Mouse (Mus musculus): ENCODE data around the gene Enpp3.
A peak's percentile ranks its signal among the peaks of the same experiment; 100 is the strongest.

Enpp3 gene

DNA sequence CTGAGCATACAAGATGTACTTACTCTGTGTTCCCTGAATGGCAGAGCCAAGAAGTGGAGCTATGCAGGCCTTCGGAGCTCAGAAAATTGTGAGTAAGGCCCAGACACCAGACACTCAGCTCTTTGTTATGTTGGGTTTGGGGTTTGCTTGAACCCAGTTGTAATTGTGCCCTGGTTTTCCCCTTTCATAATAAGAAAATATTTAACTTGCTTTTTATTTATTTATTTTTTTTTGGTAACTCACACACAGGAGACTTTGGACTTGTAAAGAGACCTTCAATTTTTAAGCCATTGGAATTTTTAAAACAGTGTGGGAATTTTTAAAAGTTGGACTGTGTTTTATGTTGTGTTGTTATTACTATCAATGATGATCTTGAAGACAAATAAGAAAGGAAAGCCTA, at the start of gene Enpp3:
TSS of gene Enpp3 (minus strand) at position 148 of the 400 bp plus-strand sequence.
- DNase-seq, result no peak

DNA sequence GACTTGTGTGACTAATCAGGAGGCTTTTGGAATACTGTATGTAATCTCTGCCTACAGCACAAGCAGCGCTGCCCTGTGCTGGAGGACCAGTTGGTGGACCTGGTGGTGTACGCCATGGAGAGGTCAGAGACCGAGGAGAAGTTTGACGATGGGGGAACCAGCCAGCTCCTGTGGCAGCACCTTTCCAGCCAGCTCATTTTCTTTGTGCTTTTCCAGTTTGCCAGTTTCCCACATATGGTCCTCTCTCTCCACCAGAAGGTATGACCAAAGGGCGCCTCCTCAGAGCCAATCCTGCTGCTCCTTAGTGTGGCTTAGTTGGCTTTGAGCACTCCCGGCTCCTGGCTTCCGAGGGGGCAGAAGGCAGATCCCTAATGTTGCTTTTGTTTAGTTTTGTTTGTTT, 45.7 kb upstream of the Enpp3 start:
- peak; percentile 49 for DNase-seq

DNA sequence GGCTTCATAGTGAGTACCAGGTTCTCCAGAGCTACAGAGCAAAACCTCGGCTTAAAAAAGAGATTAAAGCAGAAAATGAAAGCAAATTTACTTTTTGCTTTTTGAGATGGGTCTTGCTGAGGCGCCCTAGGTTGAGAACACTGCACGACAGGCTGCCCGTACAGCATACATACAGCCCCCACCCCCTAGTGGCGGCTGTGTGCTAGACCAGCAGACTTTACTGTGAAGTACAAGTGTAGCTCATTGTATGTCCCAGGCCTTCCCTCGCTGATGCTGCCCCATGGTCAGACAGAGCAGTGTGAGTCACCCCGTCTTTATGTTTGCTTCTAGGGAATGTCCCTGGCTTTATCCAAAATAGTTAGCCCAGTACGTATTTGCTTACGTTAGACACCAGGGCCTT, 43.4 kb upstream of the Enpp3 start:
- DNase-seq, result no peak

- no peak for DNase-seq
Measured at GRCm38 (mm10) chr10:24873624-24874023, 31.0 kb upstream of the Enpp3 start.

DNA sequence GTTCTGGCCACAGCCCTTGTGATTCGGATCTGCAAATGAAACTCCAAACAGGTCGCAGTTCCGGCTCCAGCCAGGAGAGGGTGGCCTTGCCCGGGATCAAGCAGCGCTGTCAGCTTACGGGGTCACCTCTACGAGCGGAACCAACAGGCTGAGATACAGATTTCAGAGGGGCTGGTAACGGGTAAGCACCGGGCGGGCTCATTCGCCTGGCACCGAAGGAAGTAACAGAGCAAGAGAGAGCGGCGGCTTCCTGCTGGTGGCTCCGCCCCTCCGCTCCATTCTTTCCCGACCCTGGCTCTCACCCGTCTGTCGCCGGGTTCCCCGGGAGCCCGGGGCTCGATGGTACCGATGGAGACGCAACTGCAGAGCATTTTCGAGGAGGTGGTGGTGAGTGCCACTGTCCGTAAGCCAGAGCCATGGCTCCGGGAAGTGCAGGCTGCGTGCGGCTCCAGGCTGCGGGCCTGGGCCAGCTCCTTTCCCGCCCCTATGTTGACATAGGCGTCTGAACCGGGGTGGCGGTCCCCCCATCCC, 27.2 kb upstream of the Enpp3 start, which contains the start of gene Med23:
TSS of gene Med23 (plus strand) at position 227 of the 531 bp plus-strand sequence.
- peak; percentile 99 for DNase-seq

DNA sequence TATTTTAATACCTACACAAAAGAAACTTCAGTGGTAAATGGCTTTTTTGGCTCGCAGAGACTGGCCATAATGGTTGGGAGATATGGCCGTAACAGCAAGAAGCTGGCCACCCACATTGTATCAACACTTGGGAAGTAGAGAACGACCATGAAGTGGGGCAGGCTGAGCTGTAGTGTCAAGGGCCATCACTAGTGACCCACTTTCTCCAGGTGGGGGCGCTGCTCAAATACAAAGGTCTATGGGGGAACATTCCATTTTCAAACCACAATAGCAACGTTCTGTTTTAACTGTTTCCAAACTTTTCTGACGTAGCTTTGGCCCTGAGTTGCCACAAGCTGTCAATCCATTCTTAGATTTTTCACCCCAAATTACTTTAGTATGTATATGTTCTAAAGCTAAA, 21.8 kb upstream of the Enpp3 start:
- DNase-seq, result no peak

DNA sequence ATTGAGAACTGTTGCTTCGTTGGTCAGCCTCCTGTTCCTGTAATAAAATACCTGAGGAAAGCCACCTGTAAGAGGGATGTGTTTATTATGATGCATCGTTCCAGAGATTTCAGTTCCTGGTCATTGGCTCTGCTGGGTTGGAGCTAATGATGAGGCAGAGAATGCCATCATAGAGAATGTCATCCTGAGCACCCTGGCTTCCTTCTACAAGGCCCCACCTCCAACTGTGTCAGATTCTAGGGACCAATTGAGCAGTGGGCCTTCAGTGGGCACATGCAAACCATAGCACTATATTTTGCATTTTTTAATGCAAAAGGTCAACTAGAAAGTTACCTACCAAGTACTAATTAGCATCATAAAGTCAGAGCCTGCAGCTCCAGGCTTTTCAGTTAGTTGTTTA, 20.5 kb upstream of the Enpp3 start:
- DNase-seq, result no peak

- no peak for DNase-seq
Measured at GRCm38 (mm10) chr10:24841998-24842397, 625 bp downstream of the Enpp3 start.

DNA sequence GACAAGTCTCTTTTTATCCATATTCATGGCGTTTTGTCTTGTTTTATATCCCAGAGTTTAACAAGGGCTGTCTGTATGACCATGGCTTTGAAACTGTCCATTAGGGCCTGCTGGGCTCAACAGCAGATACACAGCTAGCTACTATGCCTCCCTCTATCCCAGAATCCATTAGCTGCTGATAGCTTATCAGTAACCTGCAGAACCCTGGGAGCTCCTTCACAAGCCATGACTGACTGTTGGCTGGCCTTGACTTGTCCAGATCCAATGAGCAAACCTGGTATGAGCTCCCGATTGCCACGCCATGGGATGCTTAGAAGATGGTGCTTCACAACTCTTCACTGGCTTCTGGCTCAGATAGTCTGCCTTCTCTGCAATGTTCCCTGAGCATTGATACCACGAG, 1.8 kb downstream of the Enpp3 start:
- DNase-seq, result no peak

- no peak for DNase-seq
Measured at GRCm38 (mm10) chr10:24836366-24837038, 6.1 kb downstream of the Enpp3 start.

DNA sequence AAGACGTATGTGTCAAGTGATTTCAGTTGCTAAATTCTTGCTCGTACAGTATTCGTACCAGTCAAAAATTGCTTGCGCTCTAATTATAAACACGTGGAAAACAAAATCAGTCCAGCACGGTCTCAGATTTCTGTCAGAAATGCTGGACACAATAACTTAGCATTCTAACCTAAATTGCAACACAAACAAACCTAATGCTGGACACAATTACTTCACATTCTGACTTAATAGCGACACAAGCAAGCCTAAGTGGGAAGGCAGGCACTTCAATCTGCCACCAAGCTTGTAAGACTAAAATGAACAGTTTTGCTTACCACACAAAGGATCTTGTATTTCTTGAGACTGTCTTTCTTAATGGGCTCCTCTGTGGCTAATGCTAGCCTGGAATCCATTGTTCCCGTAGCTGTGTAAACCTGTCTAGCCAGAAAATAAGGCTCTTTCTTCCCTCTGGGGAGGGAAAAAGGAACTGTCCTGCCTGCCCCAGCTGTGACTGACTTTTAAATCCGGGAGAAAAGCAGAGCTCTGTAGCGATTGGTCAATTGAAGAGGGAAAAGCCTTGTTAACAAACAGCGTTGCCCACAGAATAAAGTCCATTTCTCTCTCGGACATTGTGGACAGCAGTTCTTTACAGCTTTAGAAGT, 6.8 kb downstream of the Enpp3 start:
- DNase-seq, result no peak

DNA sequence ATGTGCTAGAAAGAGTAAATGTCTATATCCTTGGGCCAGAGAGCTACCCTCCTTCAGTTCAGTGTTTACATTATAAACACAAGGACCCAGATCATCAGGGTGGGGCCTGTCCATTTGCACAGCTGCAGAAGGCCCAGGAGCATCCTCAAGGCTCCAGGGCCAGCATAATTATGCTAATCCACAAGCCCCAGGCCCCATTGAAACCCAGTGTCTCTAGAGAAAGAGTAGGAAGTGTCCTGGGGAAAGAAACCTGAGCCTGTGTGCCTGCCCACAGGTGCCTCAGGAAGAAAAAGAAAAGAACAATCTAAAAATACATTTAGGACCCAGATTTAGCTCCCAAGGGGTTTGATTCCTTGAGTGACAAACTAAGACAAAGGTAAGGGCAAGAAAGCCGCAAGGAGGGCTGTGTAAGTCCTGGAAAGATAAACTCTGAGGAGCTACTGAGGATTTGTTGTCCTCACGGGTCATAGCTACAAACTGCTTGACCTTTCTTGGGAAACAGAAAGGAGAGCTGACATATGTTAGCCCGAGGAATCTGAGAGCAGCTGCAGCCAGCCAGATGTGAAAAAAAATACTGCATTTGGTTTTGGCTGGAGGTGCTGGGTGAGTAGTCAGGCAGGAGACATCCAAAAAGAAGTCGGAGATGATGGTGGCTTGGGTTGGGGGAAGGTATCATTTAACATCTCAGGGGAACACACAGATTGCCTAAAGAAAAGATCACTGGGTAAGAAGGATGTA, 7.8 kb downstream of the Enpp3 start:
- no peak for DNase-seq

DNA sequence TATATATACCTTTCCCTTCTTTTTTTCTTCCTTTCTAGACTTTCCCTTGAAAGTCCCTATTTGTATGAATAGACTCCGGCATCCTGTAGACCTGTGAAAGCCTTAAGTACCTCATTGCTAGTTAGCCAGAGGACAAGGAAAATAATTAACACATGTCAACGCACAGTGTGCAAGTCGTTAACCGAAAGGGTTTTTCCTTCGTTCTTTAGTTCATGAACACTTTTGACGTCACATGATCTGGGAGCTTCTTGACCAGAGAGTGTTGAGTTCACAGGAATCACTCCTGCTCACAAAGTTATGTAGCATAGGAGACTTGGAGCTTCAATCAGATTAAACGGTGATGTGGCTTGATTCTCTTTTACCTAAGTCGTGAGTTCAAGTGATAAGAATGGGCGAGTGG, 10.3 kb downstream of the Enpp3 start:
- DNase-seq, result no peak

DNA sequence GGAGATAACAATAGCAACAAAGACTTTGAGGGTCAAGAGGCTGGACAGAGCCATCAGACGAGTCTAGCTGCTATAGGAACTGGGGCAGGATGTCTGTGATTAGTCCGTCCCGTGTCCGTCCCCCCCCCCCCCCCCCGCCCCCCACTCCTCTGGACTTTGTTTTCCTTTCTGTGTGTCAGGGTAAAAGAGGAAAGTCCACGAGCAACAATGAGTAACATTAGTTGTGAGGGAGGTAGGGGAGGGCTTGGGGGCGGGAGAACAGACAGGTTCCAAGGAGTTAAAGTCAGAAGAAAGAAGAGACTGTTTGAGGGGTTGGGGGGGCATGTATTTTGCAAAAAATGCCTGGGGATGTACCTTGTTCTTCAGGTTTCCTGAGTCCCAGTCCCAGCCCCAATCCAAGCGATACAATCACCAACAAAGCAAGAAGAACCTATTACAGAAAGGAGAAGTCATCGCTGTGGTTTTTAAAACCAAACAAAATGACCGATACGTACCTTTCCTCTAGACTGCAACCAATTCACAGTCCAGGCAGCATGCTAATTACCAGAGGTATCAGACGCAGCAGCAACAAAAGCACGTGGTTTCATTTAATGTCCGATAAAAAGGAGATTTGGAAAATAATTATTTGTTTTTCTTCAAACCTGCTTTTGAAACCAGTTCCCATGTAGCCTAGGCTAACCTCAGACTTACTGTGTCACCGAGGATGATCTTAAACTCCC, 11.1 kb downstream of the Enpp3 start:
- no peak for DNase-seq

GRCm38 (mm10) chr10:24830448-24830847, 12.2 kb downstream of the Enpp3 start:
- no peak for DNase-seq

DNA sequence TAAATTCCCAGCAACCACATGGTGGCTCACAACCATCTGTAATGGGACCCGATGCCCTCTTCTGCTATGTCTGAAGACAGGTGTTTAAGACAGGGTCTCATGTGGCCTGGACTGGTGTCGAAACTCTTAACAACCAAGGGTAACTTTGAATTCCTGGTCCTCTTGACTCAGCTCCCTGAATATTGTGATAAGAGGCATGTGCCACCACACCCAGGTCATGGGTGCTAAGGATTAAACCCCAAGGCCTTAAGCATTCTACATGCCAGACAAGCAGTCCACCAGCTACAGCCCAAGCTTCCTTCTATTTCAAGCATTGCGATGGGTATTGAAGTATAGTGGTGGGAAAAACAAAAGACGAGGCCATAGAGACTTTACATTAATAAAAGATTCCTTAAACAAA, 14.5 kb downstream of the Enpp3 start:
- no peak for DNase-seq

GRCm38 (mm10) chr10:24826130-24826529, 16.5 kb downstream of the Enpp3 start:
- DNase-seq, result no peak

GRCm38 (mm10) chr10:24825456-24826081, 17.1 kb downstream of the Enpp3 start:
- no peak for DNase-seq

- no peak for DNase-seq
Measured at GRCm38 (mm10) chr10:24824621-24825020, 18.0 kb downstream of the Enpp3 start.

DNA sequence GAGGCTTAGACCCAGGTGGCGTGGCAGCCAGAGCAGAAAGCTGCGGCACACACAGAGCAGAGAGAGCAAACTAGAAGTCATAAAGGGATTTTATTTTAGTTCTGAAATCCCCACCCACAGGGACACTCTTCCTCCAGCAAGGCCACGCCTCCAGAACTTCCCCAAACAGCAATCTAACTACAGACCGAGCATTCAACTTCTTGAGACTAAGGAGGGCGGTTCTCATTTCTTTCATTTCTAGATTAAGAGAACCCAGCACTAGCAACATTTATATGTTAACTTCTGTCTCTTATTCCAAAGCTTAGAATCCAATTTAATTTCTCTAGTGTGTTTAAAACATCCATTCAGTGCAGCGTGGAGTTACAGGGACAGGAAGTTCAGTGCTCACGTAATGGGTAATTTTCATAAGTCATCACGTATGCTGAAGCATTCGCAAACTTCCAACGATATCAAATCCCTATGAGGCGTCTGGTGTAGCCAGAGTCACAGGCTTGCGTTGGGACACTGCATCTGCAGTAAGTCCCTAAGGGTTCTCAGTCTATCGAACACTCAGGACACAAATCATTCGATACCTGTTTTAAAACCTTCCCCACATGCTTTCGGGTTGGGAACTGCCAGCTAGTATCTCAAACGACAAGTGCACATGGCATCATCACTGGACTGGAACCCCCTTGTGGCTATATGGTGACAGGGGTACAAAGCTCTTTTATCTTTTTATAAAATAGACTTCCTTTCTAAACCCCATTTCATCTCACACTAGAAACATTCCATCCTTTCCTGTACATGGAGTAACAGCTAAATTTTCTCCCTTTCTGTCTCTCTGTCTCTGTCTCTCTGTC, 18.7 kb downstream of the Enpp3 start:
- no peak for DNase-seq

GRCm38 (mm10) chr10:24823265-24823664, 19.4 kb downstream of the Enpp3 start:
- no peak for DNase-seq

DNA sequence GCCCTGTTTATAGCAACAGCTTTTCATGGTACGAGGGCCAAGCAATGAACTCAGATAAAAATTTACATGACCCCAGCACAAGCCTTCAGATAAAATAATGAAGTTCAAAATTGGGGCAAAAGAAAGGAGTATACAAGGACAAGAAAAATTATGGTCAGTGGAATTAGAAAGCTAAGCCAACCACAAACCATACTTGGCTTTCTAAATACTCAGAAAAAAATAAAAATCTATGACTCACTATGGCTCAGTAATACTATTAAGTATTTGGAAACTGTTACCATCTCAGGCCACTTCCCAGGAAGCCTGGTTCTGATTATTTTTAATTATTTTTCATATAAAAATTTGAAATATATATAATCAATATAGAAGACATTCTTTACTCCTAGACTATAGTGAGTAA, 19.8 kb downstream of the Enpp3 start:
- no peak for DNase-seq

Measured in cerebellum, adult 11 months (tissue).